Mouse (Mus musculus) left cerebral cortex, adult 8-10 months (tissue): ENCODE results near the gene Them4. TPM values are rescaled to one million over a fixed set of nuclear protein-coding genes. Genes with fewer than 3 reads are reported as not detected.
A peak's percentile ranks its signal among the peaks of the same experiment; 100 is the strongest.
"Not testable (repeated sequence)": the region's sequence is repeated elsewhere in the genome, so short reads cannot be mapped to it uniquely, and the experiment has no call there.

Experiments used
- DNase-seq, 2 experiments: peaks; one replicate each; pipeline ENCODE4 v3.0.0; 2022; ENCODE audit warnings: low spot score in 2 of 2
- total RNA-seq, 4 experiments: library from RNA; stranded (reverse); gene quantifications; 2 replicates each; pipeline ENCODE4 v1.2.4; 2022

Them4 gene
- total RNA-seq = 10 to 100 TPM; 18.6 to 21.8 (median 20.3) TPM

- peak; percentile 82 to 88 for DNase-seq
These were observed at the start of gene Them4 for GRCm38 (mm10) chr3:94309633-94310363. Gene Them4 (plus strand): TSS chr3:94310089.

GRCm38 (mm10) chr3:94260598-94260997, 49.3 kb upstream of the Them4 start:
- no peak for DNase-seq

GRCm38 (mm10) chr3:94263736-94264135, 46.2 kb upstream of the Them4 start, which contains the start of gene Gm4778:
Gene Gm4778 (plus strand): TSS chr3:94264036.
- DNase-seq = not testable (repeated sequence)

DNA sequence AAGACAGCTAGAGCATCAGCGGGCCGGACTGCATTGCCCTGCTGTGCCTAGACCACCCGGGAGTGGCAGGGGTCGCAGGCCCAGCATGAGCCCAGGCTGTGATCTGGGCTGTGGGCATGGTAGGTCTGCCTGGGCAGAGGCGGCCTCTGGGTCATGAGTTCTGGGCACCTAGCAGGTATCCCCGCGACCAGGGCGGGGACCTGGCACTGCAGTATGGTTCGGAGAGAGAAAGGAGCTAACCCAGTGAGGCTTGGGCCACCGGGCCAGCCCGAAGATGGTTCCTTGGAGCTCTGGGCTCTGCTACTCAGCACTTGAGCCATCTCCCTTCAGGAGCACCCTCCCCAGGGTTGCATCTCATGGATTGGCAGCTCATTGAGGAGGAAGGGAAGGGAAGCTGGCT, 33.9 kb upstream of the Them4 start:
- DNase-seq = no peak

DNA sequence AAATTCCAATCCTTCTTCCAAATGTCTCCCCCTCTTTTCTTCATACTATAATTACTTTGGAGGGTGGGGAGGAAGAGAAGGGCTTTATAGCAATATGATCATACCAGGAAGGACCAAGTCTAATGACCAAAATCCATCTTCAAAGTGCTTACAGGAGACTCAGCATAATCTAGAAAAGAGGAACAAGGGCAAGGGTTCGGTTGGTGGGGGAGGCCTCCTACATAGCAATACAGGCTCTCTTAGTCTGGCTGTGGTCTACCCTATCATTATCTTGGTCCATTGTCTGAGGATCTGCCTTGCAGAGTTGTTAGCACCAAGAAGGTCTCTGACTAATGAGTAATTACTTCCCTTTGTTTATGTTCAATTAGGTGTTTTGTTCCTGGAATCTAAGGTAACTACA, 4.4 kb upstream of the Them4 start:
- no peak for DNase-seq

DNA sequence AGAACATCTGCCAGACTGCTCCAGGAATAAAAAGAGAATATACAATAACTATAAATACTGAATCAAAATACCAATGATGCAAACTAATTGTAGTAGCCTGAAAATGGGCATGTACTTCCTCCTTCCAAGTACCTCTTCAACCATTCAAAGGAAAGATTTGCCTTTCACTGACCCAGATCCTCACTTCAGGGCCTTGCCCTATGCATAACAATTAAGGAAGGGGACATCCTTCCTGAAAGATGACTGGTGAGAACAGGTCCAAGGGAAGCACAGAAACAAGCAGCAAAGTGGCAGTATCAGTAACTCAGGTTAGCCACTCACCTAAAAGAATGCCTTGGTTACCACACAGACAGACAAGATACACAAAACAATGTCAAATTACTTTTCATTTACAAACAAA, 2.9 kb upstream of the Them4 start:
- DNase-seq = no peak

GRCm38 (mm10) chr3:94310491-94310890, 602 bp downstream of the Them4 start:
- no peak for DNase-seq

GRCm38 (mm10) chr3:94310911-94311310, 1.0 kb downstream of the Them4 start:
- DNase-seq = no peak

GRCm38 (mm10) chr3:94311376-94311775, 1.5 kb downstream of the Them4 start:
- DNase-seq = no peak

DNA sequence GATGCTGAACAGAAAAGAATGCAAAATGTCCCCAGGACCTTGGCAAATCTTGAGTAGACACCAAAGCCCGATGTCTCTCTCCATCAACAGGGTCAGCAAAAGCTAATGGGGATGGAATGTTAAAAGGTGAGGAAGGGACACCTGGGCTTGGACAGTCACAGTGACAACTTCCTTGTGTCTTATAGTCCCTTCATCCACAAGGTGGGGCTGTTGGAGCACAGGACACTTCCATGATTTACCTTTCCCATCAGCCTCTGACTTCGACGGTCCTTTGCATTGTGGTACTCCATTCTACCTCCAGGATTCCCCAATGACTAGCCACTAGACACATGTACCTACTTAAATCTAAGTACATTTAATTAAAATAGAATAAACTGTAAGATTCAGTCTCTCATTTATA, 18.8 kb downstream of the Them4 start:
- no peak for DNase-seq

GRCm38 (mm10) chr3:94334442-94334841, 24.6 kb downstream of the Them4 start:
- no peak for DNase-seq

GRCm38 (mm10) chr3:94338522-94338921, 28.6 kb downstream of the Them4 start:
- DNase-seq = no peak

DNA sequence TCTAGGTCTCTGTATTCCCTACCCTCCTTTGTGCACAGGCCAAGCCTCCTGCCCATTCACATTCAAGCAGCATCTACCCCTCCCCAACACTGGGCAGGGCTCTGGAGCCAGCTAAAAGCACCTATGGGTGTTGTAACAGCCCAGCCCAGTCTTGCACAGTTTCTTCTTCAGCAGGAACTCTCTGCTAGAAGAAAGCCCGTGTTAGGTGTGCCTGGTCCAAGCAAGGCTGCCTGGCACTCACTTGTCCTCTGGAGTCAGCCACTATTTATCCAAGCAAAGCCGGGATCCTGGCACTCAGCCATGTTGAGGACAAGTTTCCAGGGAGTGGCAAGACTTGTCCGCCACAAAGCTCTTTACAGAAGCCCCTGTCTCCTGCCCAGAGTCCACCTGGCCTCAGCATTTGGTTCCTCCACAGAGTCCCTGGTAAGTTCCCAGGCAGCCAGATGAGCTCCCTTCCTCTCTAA, 32.1 kb downstream of the Them4 start, which contains the start of gene Them5:
Gene Them5 (plus strand): TSS at position 141 of the 464 bp plus-strand sequence.
- DNase-seq = no peak

GRCm38 (mm10) chr3:94342552-94342951, 32.7 kb downstream of the Them4 start:
- no peak for DNase-seq

GRCm38 (mm10) chr3:94344182-94344581, 34.3 kb downstream of the Them4 start:
- no peak for DNase-seq

DNA sequence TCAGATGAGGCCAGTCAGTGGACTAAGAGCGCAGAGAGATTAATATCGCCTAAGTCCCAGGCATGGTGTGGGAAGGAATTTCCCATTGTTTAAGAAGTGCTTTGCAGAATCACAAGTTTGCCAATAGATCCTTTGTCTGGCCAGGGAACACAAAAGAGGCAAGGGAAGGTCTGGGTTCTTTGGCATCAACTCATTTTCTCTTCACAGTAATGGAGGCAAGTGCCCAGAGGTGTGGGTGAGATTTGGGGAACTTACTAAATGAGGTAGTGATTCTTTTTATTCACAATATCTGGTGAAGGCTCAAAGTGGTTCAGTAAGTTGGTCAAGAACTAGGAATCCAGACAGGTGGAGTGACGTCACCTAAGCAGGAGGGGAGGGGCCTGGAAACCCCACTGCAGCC, 35.0 kb downstream of the Them4 start:
- no peak for DNase-seq

- DNase-seq = no peak
These were observed 38.3 kb downstream of the Them4 start for GRCm38 (mm10) chr3:94348146-94348545.

DNA sequence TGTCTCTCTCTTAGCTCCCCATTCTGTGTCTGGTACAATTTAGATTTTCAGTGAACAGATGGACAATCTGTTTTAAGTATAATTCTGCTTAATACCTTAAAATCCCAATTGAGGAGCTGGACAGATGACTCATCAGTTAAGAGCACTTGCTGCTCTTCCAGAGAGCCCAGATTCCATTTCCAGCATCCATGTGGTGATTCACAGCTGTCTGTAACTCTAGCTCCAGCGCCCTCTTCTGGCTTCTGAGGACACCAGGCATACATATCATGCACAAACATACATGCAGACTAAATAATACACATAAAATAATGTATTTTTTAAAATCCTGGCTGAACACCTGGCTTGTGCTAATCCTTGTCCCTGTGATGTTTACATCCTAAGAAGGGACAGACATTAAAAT, 50.9 kb downstream of the Them4 start:
- peak in 1 of 2 experiments; percentile 18 for DNase-seq

- no peak for DNase-seq
These were observed 52.2 kb downstream of the Them4 start, which contains the start of gene C2cd4d for GRCm38 (mm10) chr3:94362138-94362537. Gene C2cd4d (plus strand): TSS chr3:94362438.

DNA sequence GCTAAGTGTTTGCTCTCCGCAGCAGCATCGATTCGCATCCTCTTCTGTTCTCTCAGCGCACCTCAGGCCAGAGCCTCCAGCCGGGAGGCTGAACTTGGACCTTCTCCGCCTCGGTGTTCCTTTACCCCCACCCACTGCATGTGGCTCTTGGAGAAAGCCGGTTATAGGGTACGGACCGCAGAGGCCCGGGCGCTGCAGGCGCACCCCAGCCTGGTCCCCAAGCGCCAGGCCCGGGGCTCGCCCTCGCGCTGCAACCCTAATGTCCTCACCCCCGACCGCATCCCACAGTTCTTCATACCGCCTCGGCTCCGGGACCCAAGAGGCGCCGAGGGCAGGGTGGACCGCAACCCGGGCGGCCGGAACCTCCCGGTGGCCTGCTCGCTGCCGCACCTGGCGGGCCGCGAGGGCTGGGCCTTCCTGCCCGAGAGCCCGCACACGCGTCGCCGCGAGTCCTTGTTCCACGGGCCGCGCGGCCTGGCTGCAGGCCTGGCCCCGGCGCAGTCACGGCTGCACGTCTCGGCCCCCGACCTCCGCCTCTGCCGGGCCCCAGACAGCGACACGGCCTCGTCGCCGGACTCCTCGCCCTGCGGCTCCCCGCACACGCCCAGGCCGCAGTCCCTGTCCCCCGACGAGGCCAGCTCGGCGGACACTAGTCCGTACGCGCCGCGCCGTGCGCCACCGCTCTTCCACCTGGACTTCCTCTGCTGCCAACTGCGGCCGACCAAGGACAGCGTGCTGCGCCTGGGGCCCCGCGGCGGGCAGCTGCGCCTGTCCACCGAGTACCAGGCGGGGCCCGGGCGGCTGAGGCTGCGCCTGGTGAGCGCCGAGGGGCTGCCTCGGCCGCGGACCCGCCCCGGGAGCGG, 53.6 kb downstream of the Them4 start:
- no peak for DNase-seq

DNA sequence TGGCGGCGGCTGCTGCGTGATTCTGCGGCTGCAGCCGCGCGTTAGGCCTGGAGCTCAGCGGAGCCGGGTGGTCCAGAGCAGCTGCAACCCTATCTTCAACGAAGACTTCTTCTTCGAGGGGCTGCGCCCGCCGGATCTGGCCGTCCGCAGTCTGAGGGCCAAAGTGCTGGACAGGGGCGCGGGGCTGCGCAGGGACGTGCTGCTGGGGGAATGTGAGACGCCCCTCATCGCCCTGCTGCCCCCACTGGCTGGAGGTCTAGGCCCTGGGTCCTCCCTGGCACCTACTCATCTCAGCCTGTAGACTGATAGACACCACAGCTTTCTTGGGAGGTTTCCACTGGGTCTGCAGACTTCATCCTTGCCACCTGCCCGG, 54.3 kb downstream of the Them4 start:
- DNase-seq = no peak

DNA sequence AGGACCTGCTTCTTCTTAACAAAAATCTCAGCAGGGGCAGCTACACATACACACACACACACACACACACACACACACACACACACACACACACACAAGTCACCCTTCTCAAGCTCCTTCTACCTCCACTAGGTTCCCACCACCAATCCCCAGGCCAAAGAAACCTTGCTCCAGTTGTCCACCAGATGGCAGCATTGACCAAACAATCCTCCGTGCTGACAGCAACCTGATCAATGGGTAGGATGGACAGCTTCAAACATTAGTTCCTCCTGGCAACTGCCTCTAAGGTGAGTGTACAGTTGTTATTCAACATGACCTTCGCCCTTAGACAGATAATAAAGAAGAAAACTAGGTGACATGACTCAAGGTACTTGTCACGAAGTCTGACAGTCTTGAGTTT, 56.9 kb downstream of the Them4 start:
- DNase-seq = peak; percentile 60 to 69
